Mouse (Mus musculus): ENCODE data around the gene Ddr2. TPM values are rescaled to one million over a fixed set of nuclear protein-coding genes. Genes with fewer than 3 reads are reported as not detected.

Gene Ddr2
- polyA plus RNA-seq, 1 experiment from 2014 or later: 41.1 TPM

GRCm38 (mm10) chr1:169968792-169969515, 141.6 kb downstream of the Ddr2 start, which contains the start of gene Hsd17b7:
Gene Hsd17b7, minus strand, starts transcription at chr1:169969241.
- Histone ChIP-seq H3K4me3 (ENCODE audit: low read depth, low read length) (peak within 1 kb of the TSS; percentile 69), H3K27ac (ENCODE audit: low read depth) (peak within 1 kb of the TSS; percentile 84), H3K4me2 (ENCODE audit: low read length) (peak within 1 kb of the TSS; percentile 90), H3K4me1 (replicated peaks; ENCODE audit: control insufficient read depth, insufficient read depth, low read length) (peaks cover 13% of the 10 kb centered on the region), H3K9me3 (ENCODE audit: control insufficient read depth, low read length) (no peaks in the 10 kb centered on the region), H3K9ac (ENCODE audit: low read length) (peak within 1 kb of the TSS; percentile 52), H3K27me3 (replicated peaks; ENCODE audit: control insufficient read depth, insufficient read depth, low read length) (no peaks in the 10 kb centered on the region), H3K36me3 (ENCODE audit: control insufficient read depth, insufficient read depth, low read length) (peaks cover 31% of the 10 kb centered on the region)
- under 1% methylated on average over 48 of the region's 48 CpGs for WGBS
- peak; percentile 95 for DNase-seq (ENCODE audit: low spot score)
- ATAC-seq (replicated peaks; ENCODE audit: low FRiP score, low TSS enrichment, low read depth): peak; percentile 100

- no peak for ATAC-seq (replicated peaks; ENCODE audit: low FRiP score, low TSS enrichment, low read depth)
- H3K4me3 ChIP-seq (ENCODE audit: low read depth, low read length): no peak overlapping the region
- DNase-seq (ENCODE audit: low spot score): no peak
- H3K9ac ChIP-seq (ENCODE audit: low read length): no peak overlapping the region
- H3K36me3 ChIP-seq (ENCODE audit: control insufficient read depth, insufficient read depth, low read length): peaks cover 56% of the 10 kb centered on the region
- no peaks in the 10 kb centered on the region for H3K9me3 ChIP-seq (ENCODE audit: control insufficient read depth, low read length)
- H3K4me2 ChIP-seq (ENCODE audit: low read length): no peak overlapping the region
- WGBS: 95% methylated on average over 10 of the region's 10 CpGs
- H3K4me1 ChIP-seq (replicated peaks; ENCODE audit: control insufficient read depth, insufficient read depth, low read length): no peaks in the 10 kb centered on the region
- no peaks in the 10 kb centered on the region for H3K27me3 ChIP-seq (replicated peaks; ENCODE audit: control insufficient read depth, insufficient read depth, low read length)
- H3K27ac ChIP-seq (ENCODE audit: low read depth): no peak overlapping the region
These were observed 157.5 kb downstream of the Ddr2 start for GRCm38 (mm10) chr1:169953106-169953505.

GRCm38 (mm10) chr1:169952636-169953035, 157.9 kb downstream of the Ddr2 start:
- no peak overlapping the region for H3K4me2 ChIP-seq (ENCODE audit: low read length)
- no peaks in the 10 kb centered on the region for H3K4me1 ChIP-seq (replicated peaks; ENCODE audit: control insufficient read depth, insufficient read depth, low read length)
- ATAC-seq (replicated peaks; ENCODE audit: low FRiP score, low TSS enrichment, low read depth) (no peak), DNase-seq (ENCODE audit: low spot score) (no peak)
- H3K36me3 ChIP-seq (ENCODE audit: control insufficient read depth, insufficient read depth, low read length): peaks cover 51% of the 10 kb centered on the region
- H3K4me3 ChIP-seq (ENCODE audit: low read depth, low read length): no peak overlapping the region
- no peaks in the 10 kb centered on the region for H3K9me3 ChIP-seq (ENCODE audit: control insufficient read depth, low read length)
- WGBS: 95% methylated on average over 10 of the region's 10 CpGs
- no peak overlapping the region for H3K27ac ChIP-seq (ENCODE audit: low read depth)
- H3K9ac ChIP-seq (ENCODE audit: low read length): no peak overlapping the region
- H3K27me3 ChIP-seq (replicated peaks; ENCODE audit: control insufficient read depth, insufficient read depth, low read length): no peaks in the 10 kb centered on the region

DNA sequence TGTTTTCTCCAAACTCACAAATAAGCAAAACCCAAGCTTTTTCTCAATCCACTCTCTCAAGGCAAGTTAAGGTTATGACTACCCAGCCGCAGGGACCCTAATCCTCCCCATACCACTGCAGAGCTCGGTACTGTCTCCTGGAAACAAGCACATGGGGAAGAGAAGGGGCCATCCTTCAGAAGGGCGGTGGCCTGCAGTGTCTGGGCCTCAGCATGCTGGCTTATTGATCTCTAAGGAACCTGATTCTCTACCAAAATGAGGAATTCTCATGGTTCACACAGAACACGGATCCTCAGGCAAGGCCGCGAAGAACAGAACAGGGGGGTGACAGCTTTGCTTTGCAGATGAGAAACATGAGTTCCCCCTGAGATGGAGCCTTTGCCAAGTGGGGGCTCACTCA, 159.0 kb downstream of the Ddr2 start:
- no peaks in the 10 kb centered on the region for H3K27me3 ChIP-seq (replicated peaks; ENCODE audit: control insufficient read depth, insufficient read depth, low read length)
- ATAC-seq (replicated peaks; ENCODE audit: low FRiP score, low TSS enrichment, low read depth) (no peak), DNase-seq (ENCODE audit: low spot score) (no peak)
- no peaks in the 10 kb centered on the region for H3K9me3 ChIP-seq (ENCODE audit: control insufficient read depth, low read length)
- no peak overlapping the region for H3K27ac ChIP-seq (ENCODE audit: low read depth)
- H3K4me1 ChIP-seq (replicated peaks; ENCODE audit: control insufficient read depth, insufficient read depth, low read length): no peaks in the 10 kb centered on the region
- no peak overlapping the region for H3K9ac ChIP-seq (ENCODE audit: low read length)
- no peak overlapping the region for H3K4me2 ChIP-seq (ENCODE audit: low read length)
- H3K4me3 ChIP-seq (ENCODE audit: low read depth, low read length): no peak overlapping the region
- H3K36me3 ChIP-seq (ENCODE audit: control insufficient read depth, insufficient read depth, low read length): peaks cover 47% of the 10 kb centered on the region
- 86% methylated on average over 6 of the region's 6 CpGs for WGBS

DNA sequence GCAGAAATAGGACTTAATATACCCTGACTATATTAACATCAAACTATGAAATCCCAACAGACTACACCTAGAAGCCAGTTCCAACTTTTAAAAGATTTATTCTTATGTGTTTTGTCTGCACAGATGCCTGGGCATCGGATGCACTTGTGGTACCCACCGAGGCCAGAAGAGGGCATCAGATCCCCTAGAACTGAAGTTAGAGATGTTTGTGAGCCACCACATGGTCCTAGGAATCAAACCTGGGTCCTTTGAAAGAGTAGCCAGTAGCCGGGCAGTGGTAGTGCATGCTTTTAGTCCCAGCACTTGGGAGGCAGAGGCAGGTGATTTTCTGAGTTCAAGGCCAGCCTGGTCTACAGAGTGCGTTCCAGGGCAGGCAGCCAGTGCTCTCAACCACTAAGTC, 159.9 kb downstream of the Ddr2 start:
- ATAC-seq (replicated peaks; ENCODE audit: low FRiP score, low TSS enrichment, low read depth) (no peak), DNase-seq (ENCODE audit: low spot score) (no peak)

DNA sequence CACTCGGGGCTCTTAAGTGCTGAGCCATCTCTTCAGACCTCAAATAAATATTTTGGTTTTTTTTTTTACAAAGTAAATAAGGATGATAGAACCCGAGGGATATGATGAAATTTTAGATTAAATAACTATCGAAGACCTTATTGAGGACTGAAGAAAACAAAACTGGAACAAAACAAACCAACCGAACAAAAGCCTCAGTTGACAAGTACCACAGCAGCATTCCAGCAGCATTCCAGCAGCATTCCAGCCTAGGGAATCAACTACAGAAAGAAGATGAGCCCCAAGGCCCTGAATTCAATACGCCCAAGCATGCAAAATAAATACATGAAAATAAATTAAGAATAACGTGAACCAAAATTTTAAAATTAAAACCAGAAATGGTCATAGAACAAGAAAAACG, 160.6 kb downstream of the Ddr2 start:
- no peaks in the 10 kb centered on the region for H3K27me3 ChIP-seq (replicated peaks; ENCODE audit: control insufficient read depth, insufficient read depth, low read length)
- H3K4me2 ChIP-seq (ENCODE audit: low read length): no peak overlapping the region
- no peaks in the 10 kb centered on the region for H3K4me1 ChIP-seq (replicated peaks; ENCODE audit: control insufficient read depth, insufficient read depth, low read length)
- no peaks in the 10 kb centered on the region for H3K9me3 ChIP-seq (ENCODE audit: control insufficient read depth, low read length)
- H3K36me3 ChIP-seq (ENCODE audit: control insufficient read depth, insufficient read depth, low read length): peaks cover 33% of the 10 kb centered on the region
- H3K9ac ChIP-seq (ENCODE audit: low read length): no peak overlapping the region
- WGBS: 64% methylated on average over 7 of the region's 7 CpGs
- DNase-seq (ENCODE audit: low spot score): no peak
- no peak for ATAC-seq (replicated peaks; ENCODE audit: low FRiP score, low TSS enrichment, low read depth)
- H3K27ac ChIP-seq (ENCODE audit: low read depth): no peak overlapping the region
- H3K4me3 ChIP-seq (ENCODE audit: low read depth, low read length): no peak overlapping the region

More for the DNA sequence above, 159.9 kb downstream of the Ddr2 start:
- Histone ChIP-seq H3K9ac (ENCODE audit: low read length) (no peak overlapping the region), H3K4me2 (ENCODE audit: low read length) (no peak overlapping the region), H3K4me1 (replicated peaks; ENCODE audit: control insufficient read depth, insufficient read depth, low read length) (no peaks in the 10 kb centered on the region), H3K9me3 (ENCODE audit: control insufficient read depth, low read length) (no peaks in the 10 kb centered on the region), H3K27ac (ENCODE audit: low read depth) (no peak overlapping the region), H3K27me3 (replicated peaks; ENCODE audit: control insufficient read depth, insufficient read depth, low read length) (no peaks in the 10 kb centered on the region), H3K4me3 (ENCODE audit: low read depth, low read length) (no peak overlapping the region), H3K36me3 (ENCODE audit: control insufficient read depth, insufficient read depth, low read length) (peaks cover 40% of the 10 kb centered on the region)
- WGBS: 95% methylated on average over 4 of the region's 4 CpGs

- no peaks in the 10 kb centered on the region for H3K27me3 ChIP-seq (replicated peaks; ENCODE audit: control insufficient read depth, insufficient read depth, low read length)
- H3K36me3 ChIP-seq (ENCODE audit: control insufficient read depth, insufficient read depth, low read length): peaks cover 25% of the 10 kb centered on the region
- H3K4me1 ChIP-seq (replicated peaks; ENCODE audit: control insufficient read depth, insufficient read depth, low read length): no peaks in the 10 kb centered on the region
- WGBS: 58% methylated on average over 7 of the region's 7 CpGs
- no peak overlapping the region for H3K27ac ChIP-seq (ENCODE audit: low read depth)
- H3K4me3 ChIP-seq (ENCODE audit: low read depth, low read length): no peak overlapping the region
- no peak for DNase-seq (ENCODE audit: low spot score)
- H3K4me2 ChIP-seq (ENCODE audit: low read length): no peak overlapping the region
- ATAC-seq (replicated peaks; ENCODE audit: low FRiP score, low TSS enrichment, low read depth): no peak
- H3K9ac ChIP-seq (ENCODE audit: low read length): no peak overlapping the region
- H3K9me3 ChIP-seq (ENCODE audit: control insufficient read depth, low read length): no peaks in the 10 kb centered on the region
These were observed 161.7 kb downstream of the Ddr2 start for GRCm38 (mm10) chr1:169948866-169949265.

DNA sequence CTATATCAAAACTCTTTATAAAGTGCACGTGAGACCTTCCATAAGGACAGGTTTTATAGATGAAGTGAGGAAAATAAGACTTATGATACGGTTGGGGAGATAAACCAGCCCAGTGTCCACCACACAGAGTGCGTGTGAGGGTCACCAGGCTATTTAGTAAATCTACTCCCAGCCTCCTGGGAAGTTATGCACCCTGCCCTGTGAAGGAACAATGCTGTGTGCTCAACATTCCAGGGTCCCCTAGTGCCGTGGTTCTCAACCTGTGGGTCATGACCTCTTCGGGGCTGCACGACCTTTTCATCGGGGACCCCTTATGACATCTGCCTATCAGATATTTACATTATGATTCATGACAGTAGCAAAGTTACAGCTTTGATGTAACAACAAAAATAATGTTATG, 162.3 kb downstream of the Ddr2 start:
- Histone ChIP-seq H3K4me2 (ENCODE audit: low read length) (no peak overlapping the region), H3K9me3 (ENCODE audit: control insufficient read depth, low read length) (no peaks in the 10 kb centered on the region), H3K27me3 (replicated peaks; ENCODE audit: control insufficient read depth, insufficient read depth, low read length) (no peaks in the 10 kb centered on the region), H3K36me3 (ENCODE audit: control insufficient read depth, insufficient read depth, low read length) (peaks cover 23% of the 10 kb centered on the region), H3K27ac (ENCODE audit: low read depth) (no peak overlapping the region), H3K4me1 (replicated peaks; ENCODE audit: control insufficient read depth, insufficient read depth, low read length) (no peaks in the 10 kb centered on the region), H3K9ac (ENCODE audit: low read length) (no peak overlapping the region), H3K4me3 (ENCODE audit: low read depth, low read length) (no peak overlapping the region)
- 65% methylated on average over 7 of the region's 7 CpGs for WGBS
- DNase-seq (ENCODE audit: low spot score) (no peak), ATAC-seq (replicated peaks; ENCODE audit: low FRiP score, low TSS enrichment, low read depth) (no peak)

DNA sequence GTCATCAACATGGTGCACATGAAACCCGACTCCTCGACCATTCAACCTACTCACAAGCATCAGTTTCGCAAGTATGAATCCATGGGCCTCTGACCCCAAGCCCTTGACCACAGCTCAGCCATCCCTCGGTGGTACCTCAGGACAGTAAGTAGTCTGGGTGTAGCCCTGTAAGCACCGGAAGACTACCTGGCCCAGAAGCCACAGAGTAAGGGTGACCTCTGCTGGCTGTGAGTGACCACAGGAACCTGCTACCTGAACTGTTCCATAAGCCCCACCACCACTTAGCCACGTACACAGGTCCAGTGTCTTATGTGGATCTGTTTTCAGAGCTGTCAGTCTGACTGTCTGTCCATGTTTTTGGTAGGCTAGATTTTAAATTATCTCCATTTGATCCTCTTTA, 162.9 kb downstream of the Ddr2 start:
- no peaks in the 10 kb centered on the region for H3K4me1 ChIP-seq (replicated peaks; ENCODE audit: control insufficient read depth, insufficient read depth, low read length)
- H3K36me3 ChIP-seq (ENCODE audit: control insufficient read depth, insufficient read depth, low read length): peaks cover 17% of the 10 kb centered on the region
- no peak overlapping the region for H3K9ac ChIP-seq (ENCODE audit: low read length)
- ATAC-seq (replicated peaks; ENCODE audit: low FRiP score, low TSS enrichment, low read depth) (no peak), DNase-seq (ENCODE audit: low spot score) (no peak)
- no peaks in the 10 kb centered on the region for H3K27me3 ChIP-seq (replicated peaks; ENCODE audit: control insufficient read depth, insufficient read depth, low read length)
- 72% methylated on average over 6 of the region's 6 CpGs for WGBS
- no peak overlapping the region for H3K4me2 ChIP-seq (ENCODE audit: low read length)
- no peak overlapping the region for H3K27ac ChIP-seq (ENCODE audit: low read depth)
- H3K4me3 ChIP-seq (ENCODE audit: low read depth, low read length): no peak overlapping the region
- H3K9me3 ChIP-seq (ENCODE audit: control insufficient read depth, low read length): no peaks in the 10 kb centered on the region

Data from intestine, embryonic 14.5 days (tissue).